Mouse (Mus musculus) bone marrow, adult 2 months (tissue): ENCODE data around the gene Slc25a26. TPM values are rescaled to one million over a fixed set of nuclear protein-coding genes. Genes with fewer than 3 reads are reported as not detected.

Experiments
- H3K27ac ChIP-seq: fragments of 200-500 bp; 2 replicates; pipeline ENCODE4 v1.5.1; 2012; ENCODE audit warnings: low read depth, mild to moderate bottlenecking, control low read depth, inconsistent platforms, low read length; ENCODE audit not compliant: control insufficient read depth, poor library complexity, insufficient read depth
- H3K4me1 ChIP-seq: fragments of 200-500 bp; 2 replicates; pipeline ENCODE4 v1.6.1; 2011; ENCODE audit warnings: low read length; ENCODE audit not compliant: control insufficient read depth, insufficient read depth
- H3K4me3 ChIP-seq: fragments of 200-500 bp; replicated peaks from 2 replicates; pipeline ENCODE3; 2011; ENCODE audit warnings: mild to moderate bottlenecking, low read depth, low read length, control low read depth; ENCODE audit not compliant: control insufficient read depth
- CTCF ChIP-seq: fragments of 200-500 bp; IDR thresholded peaks from 2 replicates; pipeline ENCODE4 v1.5.1; 2011; ENCODE audit warnings: low read length, control low read depth; ENCODE audit not compliant: control insufficient read depth, insufficient read depth
- POLR2A ChIP-seq: fragments of 200-500 bp; IDR thresholded peaks from 2 replicates; pipeline ENCODE4 v1.6.1; 2011; ENCODE audit warnings: low read depth, mild to moderate bottlenecking, control low read depth, low read length, borderline replicate concordance; ENCODE audit not compliant: control insufficient read depth
- whole genome bisulfite sequencing: fragments of 180-500 bp; shearing (Covaris S2); methylation state at CpG from one replicate; pipeline ENCODE4 v1.1.7; 2018; 5-methylcytosine and 5-hydroxymethylcytosine counted together
- polyA plus RNA-seq: library from polyadenylated mRNA; stranded (reverse); fragments of >200 nt; gene quantifications from 2 replicates; pipeline ENCODE4 v1.2.4, GENCODE M21; 2011; ENCODE audit warnings: low replicate concordance; ENCODE audit not compliant: missing spikeins, insufficient read depth, insufficient read length

Slc25a26 gene
- polyA plus RNA-seq, 1 experiment = 3.0 TPM

GRCm38 (mm10) chr6:94620287-94620686 is 120.2 kb downstream of the Slc25a26 start:
- H3K27ac ChIP-seq = no peak overlapping the region
- no peak overlapping the region for H3K4me3 ChIP-seq
- 89% methylated on average over 6 of the region's 6 CpGs for WGBS
- TF ChIP-seq CTCF (no peak), POLR2A (no peak)
- no peaks in the 10 kb centered on the region for H3K4me1 ChIP-seq

GRCm38 (mm10) chr6:94620801-94621301 is 120.7 kb downstream of the Slc25a26 start:
- Histone ChIP-seq H3K4me1 (no peaks in the 10 kb centered on the region), H3K27ac (no peak overlapping the region), H3K4me3 (no peak overlapping the region)
- TF ChIP-seq POLR2A (no peak), CTCF (no peak)
- WGBS = 76% methylated on average over 9 of the region's 9 CpGs

GRCm38 (mm10) chr6:94622983-94623382 is 122.9 kb downstream of the Slc25a26 start:
- Histone ChIP-seq H3K4me1 (no peaks in the 10 kb centered on the region), H3K27ac (no peak overlapping the region), H3K4me3 (no peak overlapping the region)
- TF ChIP-seq POLR2A = no peak
- peak; percentile 70 for TF ChIP-seq CTCF
- 85% methylated on average over 4 of the region's 4 CpGs for WGBS

GRCm38 (mm10) chr6:94624543-94624942 is 124.4 kb downstream of the Slc25a26 start:
- Histone ChIP-seq H3K4me3 (no peak overlapping the region), H3K4me1 (no peaks in the 10 kb centered on the region), H3K27ac (no peak overlapping the region)
- whole genome bisulfite sequencing = 80% methylated on average over 5 of the region's 5 CpGs
- TF ChIP-seq CTCF (no peak), POLR2A (no peak)

- TF ChIP-seq CTCF (no peak), POLR2A (no peak)
- WGBS = 38% methylated on average over 5 of the region's 5 CpGs
- H3K4me1 ChIP-seq = no peaks in the 10 kb centered on the region
- H3K4me3 ChIP-seq = no peak overlapping the region
- no peak overlapping the region for H3K27ac ChIP-seq
Measured at GRCm38 (mm10) chr6:94625896-94626295, 125.8 kb downstream of the Slc25a26 start.

- Histone ChIP-seq H3K4me3 (no peak overlapping the region), H3K27ac (no peak overlapping the region), H3K4me1 (no peaks in the 10 kb centered on the region)
- WGBS = 71% methylated on average over 2 of the region's 2 CpGs
- TF ChIP-seq POLR2A (no peak), CTCF (no peak)
Measured at GRCm38 (mm10) chr6:94626807-94627206, 126.7 kb downstream of the Slc25a26 start.

GRCm38 (mm10) chr6:94627714-94628595 is 127.8 kb downstream of the Slc25a26 start:
- TF ChIP-seq POLR2A = no peak
- TF ChIP-seq CTCF = no peak
- WGBS = 89% methylated on average over 15 of the region's 15 CpGs
- H3K27ac ChIP-seq = no peak overlapping the region
- H3K4me3 ChIP-seq = no peak overlapping the region
- no peaks in the 10 kb centered on the region for H3K4me1 ChIP-seq

GRCm38 (mm10) chr6:94628787-94629186 is 128.7 kb downstream of the Slc25a26 start:
- Histone ChIP-seq H3K4me3 (no peak overlapping the region), H3K27ac (no peak overlapping the region), H3K4me1 (no peaks in the 10 kb centered on the region)
- 86% methylated on average over 6 of the region's 6 CpGs for WGBS
- no peak for TF ChIP-seq CTCF
